Mouse (Mus musculus) B cell, adult 2 months (primary cell): ENCODE results near the gene Cgref1.

ENCODE experiments used
- DNase-seq, 2 experiments: peaks; one replicate each; pipeline ENCODE4 v3.0.0; 2022

The Cgref1 gene

DNA sequence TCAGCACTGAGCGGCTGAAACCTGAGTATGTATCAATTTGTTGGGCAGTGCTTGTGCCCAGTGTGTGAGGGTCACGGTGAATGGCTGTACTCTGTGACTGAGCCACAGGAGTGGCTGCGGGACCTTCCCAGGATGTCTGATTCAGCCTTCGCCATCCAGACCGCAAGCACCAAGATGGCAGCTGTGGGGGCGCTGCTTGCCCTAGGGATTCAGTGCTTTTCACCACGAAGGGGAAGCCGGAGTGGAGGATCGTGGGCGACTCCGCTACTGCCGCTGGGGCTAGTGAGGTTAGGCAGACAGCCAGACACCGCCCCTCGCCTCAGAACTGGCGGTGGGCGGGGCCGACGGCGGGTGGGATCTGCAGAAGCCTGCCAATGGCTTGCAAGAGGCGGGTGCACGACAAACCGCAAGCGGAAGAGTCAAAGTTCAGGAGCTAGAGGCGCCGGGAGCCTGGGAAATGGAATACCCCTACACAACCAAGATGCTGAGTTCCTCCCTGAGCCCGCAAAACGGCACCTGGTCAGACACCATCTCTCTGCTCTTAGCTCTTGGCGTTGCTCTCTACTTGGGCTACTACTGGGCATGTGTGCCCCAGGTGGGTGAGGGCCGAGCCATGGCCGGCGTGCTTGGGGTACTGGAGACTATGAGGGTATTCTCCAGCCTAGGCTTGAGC is 4.4 kb upstream of the Cgref1 start:
- DNase-seq, result peak; percentile 87

GRCm38 (mm10) chr5:30948620-30949019 is 3.2 kb upstream of the Cgref1 start:
- no peak for DNase-seq

DNA sequence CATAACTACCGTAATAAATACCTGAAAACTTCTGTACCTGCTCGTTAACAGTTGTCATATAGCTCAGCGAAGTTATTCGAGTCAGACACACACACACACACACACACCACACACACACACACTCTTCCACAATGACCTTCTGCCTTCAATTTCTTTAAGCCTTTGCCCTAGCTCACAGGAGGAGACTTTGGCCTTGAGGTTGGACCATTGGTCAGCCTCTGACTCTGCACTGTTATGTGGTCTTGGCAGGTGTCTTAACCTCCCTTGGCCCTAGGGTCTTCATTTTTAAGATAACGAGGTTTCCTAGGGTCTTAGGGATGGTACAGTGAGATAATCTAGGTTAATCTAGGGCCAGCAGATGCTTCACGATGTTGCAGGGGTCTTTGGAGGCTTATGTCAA is 1.0 kb downstream of the Cgref1 start:
- no peak for DNase-seq

- peak in 1 of 2 experiments; percentile 36 for DNase-seq
Observed at GRCm38 (mm10) chr5:30943004-30943403, 2.4 kb downstream of the Cgref1 start.

DNA sequence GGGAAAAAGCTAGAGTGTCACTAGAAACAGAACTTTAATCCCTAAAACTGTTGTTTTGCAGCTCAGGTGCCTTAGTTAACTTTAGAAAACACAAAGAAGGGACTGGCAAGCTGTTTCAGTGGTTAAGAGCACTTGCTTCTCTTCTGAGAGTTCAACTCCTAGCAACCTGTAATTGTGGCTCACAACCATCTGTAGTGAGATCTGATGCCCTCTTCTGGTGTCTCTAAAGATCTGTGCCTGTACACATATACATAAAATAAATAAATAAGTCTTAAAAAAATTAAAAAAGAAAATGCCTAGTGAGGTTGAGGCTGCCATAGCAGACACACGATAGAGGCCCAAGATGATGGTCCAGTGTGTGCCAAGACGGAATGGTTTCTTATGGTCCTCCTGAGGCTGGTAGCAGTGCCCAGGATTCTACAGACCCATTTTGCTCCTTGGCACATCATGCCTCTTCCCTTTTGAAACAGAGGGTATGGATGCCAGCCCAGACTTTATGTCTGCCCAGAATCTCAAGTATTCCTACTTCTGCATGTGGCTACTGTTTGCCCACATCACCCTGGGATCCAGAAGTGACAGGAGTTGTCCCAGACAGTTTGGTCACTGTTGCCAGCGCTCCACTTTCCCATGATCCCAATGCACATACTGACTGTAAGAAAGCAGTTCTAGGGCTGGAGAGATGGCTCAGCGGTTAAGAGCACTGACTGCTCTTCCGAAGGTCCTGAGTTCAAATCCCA is 10.5 kb downstream of the Cgref1 start:
- DNase-seq, result no peak

DNA sequence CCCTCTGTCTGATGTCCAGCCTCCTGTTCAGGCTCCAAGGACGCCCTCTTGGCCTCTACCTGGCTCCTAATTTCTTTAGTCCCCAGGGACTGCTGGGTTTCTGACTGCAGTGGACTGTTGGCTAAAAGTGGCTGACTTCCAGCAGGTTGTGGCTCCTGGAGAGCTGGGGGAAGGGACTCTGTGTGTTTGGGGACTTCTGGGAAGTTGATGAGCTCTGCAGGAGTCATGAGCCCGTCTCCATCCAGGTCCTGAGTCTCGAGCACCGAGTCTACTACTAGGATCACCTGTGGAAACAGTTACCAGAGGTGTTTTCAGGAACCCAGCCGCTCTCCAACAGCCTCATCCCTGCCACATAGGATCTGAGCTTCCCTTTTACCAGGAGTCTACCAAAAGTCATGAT is 11.7 kb downstream of the Cgref1 start:
- DNase-seq, result no peak

DNA sequence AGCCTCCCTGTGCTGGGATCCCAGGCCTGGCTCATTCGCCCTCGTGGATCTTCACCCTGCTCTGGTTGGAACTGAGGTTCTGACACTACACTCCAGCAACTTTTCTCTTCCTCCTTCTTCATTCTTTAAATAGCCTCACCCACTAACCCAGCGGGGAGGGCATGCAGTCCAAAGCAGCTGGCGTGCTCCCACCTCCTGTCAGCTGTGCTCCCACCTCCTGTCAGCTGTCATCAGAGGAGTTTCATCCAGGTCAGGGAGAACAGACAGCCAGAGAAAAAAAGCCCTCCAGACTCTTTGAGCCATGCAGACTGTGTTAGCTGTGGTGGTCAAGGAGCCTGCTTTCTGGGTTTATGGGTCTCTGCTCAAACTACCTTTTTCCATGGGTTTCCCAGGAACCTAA is 14.0 kb downstream of the Cgref1 start:
- no peak for DNase-seq

- DNase-seq, result no peak
Observed at GRCm38 (mm10) chr5:30930846-30931245, 14.5 kb downstream of the Cgref1 start.

DNA sequence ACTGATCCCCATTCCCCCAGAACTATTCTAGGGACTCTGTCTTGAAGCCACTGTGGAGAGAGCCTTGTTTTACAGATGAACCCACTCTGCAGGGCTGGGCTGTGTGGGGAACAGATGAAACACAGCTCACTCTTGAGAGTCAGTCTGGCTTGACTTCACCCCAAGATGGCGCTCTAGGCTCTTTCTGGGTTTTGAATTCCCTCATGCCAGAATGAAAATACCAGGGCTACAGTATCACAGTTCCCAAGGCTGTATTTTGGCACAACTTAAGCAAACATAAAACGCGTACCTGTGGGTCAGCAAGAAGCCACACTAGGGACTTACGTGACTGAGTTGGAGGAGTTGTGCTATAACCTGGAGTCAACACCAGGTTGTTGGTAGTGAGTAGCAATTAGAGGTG is 15.3 kb downstream of the Cgref1 start:
- DNase-seq, result peak; percentile 70 to 75

GRCm38 (mm10) chr5:30927945-30928529 is 17.4 kb downstream of the Cgref1 start:
- DNase-seq, result no peak

DNA sequence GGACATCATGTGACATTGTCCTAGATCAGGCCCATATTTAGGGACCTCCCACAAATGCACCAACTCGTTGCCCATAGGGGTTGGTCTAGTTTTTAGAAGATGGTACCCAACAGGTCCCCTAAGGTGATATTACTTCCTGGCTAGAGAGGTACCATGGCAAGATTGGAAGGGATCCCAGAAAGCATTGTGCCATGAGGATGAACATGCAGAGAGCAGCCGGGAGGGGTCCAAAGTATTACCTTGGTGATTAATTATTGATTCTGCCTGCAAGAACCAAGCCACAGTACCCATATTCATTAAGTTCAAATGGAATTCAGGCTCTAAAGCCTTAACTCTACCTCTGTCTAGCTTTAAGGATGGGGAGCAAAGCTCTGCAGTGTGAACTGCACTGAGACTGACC is 19.3 kb downstream of the Cgref1 start:
- DNase-seq, result no peak

- no peak for DNase-seq
Observed at GRCm38 (mm10) chr5:30925217-30925616, 20.2 kb downstream of the Cgref1 start.

DNA sequence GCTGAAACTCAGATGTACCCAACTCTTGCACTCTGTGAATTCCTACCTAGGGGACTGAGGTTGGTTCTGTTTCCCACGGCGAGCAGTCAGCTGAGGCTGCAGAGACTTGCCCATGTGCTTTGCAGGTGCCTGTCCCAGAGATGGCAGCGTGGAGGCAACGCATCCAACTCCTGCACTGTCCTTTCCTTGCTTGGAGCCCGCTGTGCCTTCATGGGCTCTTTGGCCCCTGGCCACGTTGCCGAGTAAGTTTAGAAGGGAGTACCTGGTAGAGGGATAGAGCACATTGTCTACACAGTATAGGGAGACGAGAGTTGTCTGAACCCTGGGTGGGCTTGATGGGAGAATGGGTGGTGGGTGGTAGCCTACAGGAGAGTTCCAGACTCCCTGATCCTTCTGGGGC is 20.8 kb downstream of the Cgref1 start:
- no peak for DNase-seq

DNA sequence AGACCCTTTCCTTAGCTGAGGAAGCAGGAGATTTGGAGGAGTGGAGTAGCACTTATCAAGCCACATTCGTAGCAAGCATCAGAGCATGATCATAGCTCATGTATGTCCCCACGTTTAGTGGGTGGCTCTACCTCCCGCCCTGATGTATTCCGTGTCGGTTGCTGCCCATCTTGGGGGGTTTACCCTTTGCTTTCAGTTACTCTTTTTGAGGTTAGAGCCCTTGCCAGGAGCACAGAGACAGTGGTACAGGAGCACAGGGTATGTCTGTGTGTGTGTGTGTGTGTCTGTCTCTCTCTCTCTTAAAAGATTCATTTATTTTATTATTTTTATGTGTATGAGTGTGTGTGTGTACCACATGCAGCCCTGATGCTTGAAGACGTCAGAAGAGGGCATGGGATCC is 22.3 kb downstream of the Cgref1 start:
- DNase-seq, result no peak

- DNase-seq, result no peak
Observed at GRCm38 (mm10) chr5:30922581-30923041, 22.8 kb downstream of the Cgref1 start.

GRCm38 (mm10) chr5:30921256-30922033 is 23.9 kb downstream of the Cgref1 start, which contains the start of gene Khk:
Khk (plus strand) TSS chr5:30921431.
- peak; percentile 97 to 98 for DNase-seq

GRCm38 (mm10) chr5:30920621-30921020 is 24.8 kb downstream of the Cgref1 start:
- no peak for DNase-seq

DNA sequence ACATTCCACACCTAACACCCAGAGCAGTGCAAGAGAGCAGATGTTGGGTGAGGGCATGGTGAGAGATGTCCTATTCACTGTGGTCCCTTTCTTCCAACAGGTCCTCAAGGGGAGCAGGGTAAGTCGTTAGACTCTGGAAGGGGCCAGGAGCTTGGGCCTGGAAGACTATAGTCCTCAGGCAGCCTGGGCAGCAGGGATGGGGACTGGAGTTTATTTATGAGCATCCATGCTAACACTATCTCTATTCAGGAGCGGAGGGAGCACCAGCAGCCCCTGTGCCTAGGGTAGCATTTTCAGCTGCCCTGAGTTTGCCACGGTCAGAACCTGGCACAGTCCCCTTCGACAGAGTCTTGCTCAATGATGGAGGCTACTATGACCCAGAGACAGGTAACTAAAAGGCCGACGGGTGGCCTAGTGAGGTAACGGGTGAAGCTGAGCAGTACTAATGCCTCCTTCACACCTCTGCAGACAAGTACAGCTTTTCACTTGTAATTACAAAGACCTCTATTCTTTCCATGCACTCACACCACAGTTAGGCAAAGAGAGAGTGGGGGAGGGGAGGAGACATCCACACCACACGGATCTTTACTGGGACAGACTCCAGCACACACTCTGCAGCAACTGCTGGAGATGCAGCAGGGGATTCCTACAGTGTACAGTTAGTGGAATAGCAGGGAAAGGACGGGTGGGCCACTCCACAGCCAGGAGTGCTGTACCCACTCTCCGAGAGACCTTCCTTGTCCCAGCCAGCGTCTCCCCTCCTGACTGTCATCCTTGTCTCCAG is 25.4 kb downstream of the Cgref1 start:
- DNase-seq, result no peak

- no peak for DNase-seq
Observed at GRCm38 (mm10) chr5:30918691-30919090, 26.7 kb downstream of the Cgref1 start.

- DNase-seq, result no peak
Observed at GRCm38 (mm10) chr5:30917891-30918670, 27.3 kb downstream of the Cgref1 start.

GRCm38 (mm10) chr5:30917348-30917747 is 28.0 kb downstream of the Cgref1 start:
- DNase-seq, result no peak

GRCm38 (mm10) chr5:30916841-30917240 is 28.6 kb downstream of the Cgref1 start:
- DNase-seq, result no peak
